In the genomic region with DNA sequence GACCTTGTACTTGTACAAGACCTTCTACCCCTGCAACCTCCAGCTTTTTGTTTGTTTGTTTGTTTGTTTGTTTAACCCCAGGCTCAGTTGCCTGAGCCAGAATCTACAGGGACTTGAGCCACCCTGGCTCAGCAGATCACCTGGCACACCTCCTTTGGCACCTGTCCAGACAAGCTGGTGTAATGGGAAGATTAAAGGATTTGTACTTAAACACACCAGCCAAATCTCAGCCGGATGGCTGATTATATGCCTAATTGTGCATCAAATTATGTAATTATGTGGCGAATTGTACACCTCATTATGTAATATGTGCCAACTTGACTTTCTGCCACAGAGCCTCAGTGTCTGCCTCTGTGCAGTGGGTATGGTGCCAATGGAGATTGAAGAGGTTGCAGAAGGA, we compare ENCODE assay signal across 29 mouse cellular contexts.
A peak's percentile ranks its signal among the peaks of the same experiment; 100 is the strongest.
DNase-seq lines count a peak whose midpoint lies in the region; ATAC-seq and TF ChIP-seq lines count a peak whose summit lies in the region.
"Had no signal": no experiment of that assay in that cellular context is flagged by ENCODE, and none has a peak within 500 bp of the region (broad histone marks: within the 10 kb centered on the region; RNA-seq: fewer than 3 reads in every experiment).

No protein-coding gene starts in this region.

- no peak overlapping the region for H3K4me2 ChIP-seq in forebrain, postnatal 0 days (ENCODE audit: low read depth)
- H3K4me2 ChIP-seq: embryonic facial prominence, embryonic 12.5 days; forebrain, embryonic 13.5 days; heart, embryonic 15.5 days; kidney, embryonic 15.5 days; liver, embryonic 11.5 days; midbrain, embryonic 12.5 days; neural tube, embryonic 12.5 days had no signal

- TF ChIP-seq CTCF in forebrain, postnatal 0 days (IDR thresholded peaks at IDR 0.05; ENCODE audit: low read depth), result no peak
- TF ChIP-seq CTCF in cerebellum, adult 2 months (IDR thresholded peaks at IDR 0.05; ENCODE audit: borderline replicate concordance, insufficient read depth, low read depth, low read length), result no peak

- no peaks in the 10 kb centered on the region for H3K36me3 ChIP-seq in forebrain, postnatal 0 days (ENCODE audit: insufficient read depth)
- no peaks in the 10 kb centered on the region for H3K36me3 ChIP-seq in forebrain, embryonic 10.5 days (replicated peaks)
- H3K36me3 ChIP-seq: embryonic facial prominence, embryonic 12.5 days; G1E; heart, embryonic 15.5 days; kidney, embryonic 15.5 days; midbrain, embryonic 12.5 days; neural tube, embryonic 12.5 days had no signal

- 24% methylated on average over 2 of the region's 2 CpGs for WGBS in forebrain, postnatal 0 days
- WGBS in forebrain, embryonic 10.5 days, result 80% methylated on average over 2 of the region's 2 CpGs
- WGBS in cerebellum, adult 2 months, result 6% methylated on average over 2 of the region's 2 CpGs

- H3K27me3 ChIP-seq in forebrain, postnatal 0 days (ENCODE audit: insufficient read depth, low read length), result no peaks in the 10 kb centered on the region; the same call in 1 of the 2 replicates
- H3K27me3 ChIP-seq in forebrain, embryonic 10.5 days (ENCODE audit: poor library complexity, severe bottlenecking), result no peaks in the 10 kb centered on the region
- H3K27me3 ChIP-seq in cerebellum, adult 2 months (ENCODE audit: control insufficient read depth, insufficient read depth, low read length), result no peaks in the 10 kb centered on the region; the same call in 1 of the 2 replicates
- H3K27me3 ChIP-seq: embryonic facial prominence, embryonic 12.5 days; heart, embryonic 15.5 days; kidney, embryonic 15.5 days; midbrain, embryonic 12.5 days; neural tube, embryonic 12.5 days; Patski had no signal

- H3K4me1 ChIP-seq in forebrain, postnatal 0 days (ENCODE audit: insufficient read depth), result no peaks in the 10 kb centered on the region
- no peaks in the 10 kb centered on the region for H3K4me1 ChIP-seq in forebrain, embryonic 10.5 days
- no peaks in the 10 kb centered on the region for H3K4me1 ChIP-seq in cerebellum, adult 2 months (ENCODE audit: control insufficient read depth, insufficient read depth, low read length)
- H3K4me1 ChIP-seq: embryonic facial prominence, embryonic 12.5 days; forebrain, embryonic 13.5 days; heart, embryonic 15.5 days; kidney, embryonic 15.5 days; midbrain, embryonic 12.5 days; neural tube, embryonic 12.5 days had no signal

- no peak overlapping the region for H3K4me3 ChIP-seq in forebrain, postnatal 0 days (ENCODE audit: low read depth, low read length)
- no peak overlapping the region for H3K4me3 ChIP-seq in forebrain, embryonic 10.5 days
- H3K4me3 ChIP-seq in cerebellum, adult 2 months (replicated peaks; ENCODE audit: insufficient read depth, low read depth, low read length), result no peak overlapping the region
- H3K4me3 ChIP-seq: embryonic facial prominence, embryonic 12.5 days; erythroblast, embryonic 14.5 days; forebrain, embryonic 13.5 days; heart, embryonic 15.5 days; kidney, embryonic 15.5 days; midbrain, embryonic 12.5 days; neural tube, embryonic 12.5 days had no signal

- no peak for ATAC-seq in forebrain, postnatal 0 days
- ATAC-seq: forebrain, embryonic 13.5 days; hindbrain, embryonic 16.5 days; intestine, embryonic 16.5 days; liver, postnatal 0 days; lung, postnatal 0 days; Patski had no signal

- peak; percentile 13 for DNase-seq in forebrain, postnatal 0 days
- no peak for DNase-seq in forebrain, embryonic 10.5 days (ENCODE audit: extremely low spot score, low spot score)
- DNase-seq in left cerebral cortex, postnatal 4 days, result peak; percentile 81
- DNase-seq in left cerebral cortex, adult 8-10 months (ENCODE audit: low spot score in 2 of 2), result no peak
- peak; percentile 33 to 58 for DNase-seq in cerebellum, adult 2 months
- DNase-seq in cerebellum, postnatal 10 days, result peak; percentile 95 to 96
- DNase-seq in gastrocnemius, postnatal 14 days, result no peak
- DNase-seq in frontal cortex, adult 2 months (ENCODE audit: extremely low spot score in 1 of 2, low spot score in 1 of 2), result no peak
- DNase-seq: B cell, adult 2 months; gastrocnemius, postnatal 25 days; heart, postnatal 36 days; layer of hippocampus, adult 9-11 months; liver, postnatal 0 days; right cerebral cortex, postnatal 14 days; thymus, adult 2 months had no signal

- no peak for TF ChIP-seq POLR2A in cerebellum, adult 2 months (IDR thresholded peaks at IDR 0.05; ENCODE audit: borderline replicate concordance, insufficient read depth, low read length)

- H3K9me3 ChIP-seq in forebrain, postnatal 0 days (ENCODE audit: low read length), result 0 out of 2 replicates have a peak, but pooled peaks cover 11% of the 10 kb centered on the region
- H3K9me3 ChIP-seq in forebrain, embryonic 10.5 days, result peaks cover 14% of the 10 kb centered on the region
- H3K9me3 ChIP-seq: heart, embryonic 15.5 days; kidney, embryonic 15.5 days had no signal

- H3K9ac ChIP-seq in forebrain, postnatal 0 days, result no peak overlapping the region
- H3K9ac ChIP-seq: embryonic facial prominence, embryonic 12.5 days; forebrain, embryonic 13.5 days; heart, embryonic 15.5 days; kidney, embryonic 15.5 days; liver, postnatal 0 days; midbrain, embryonic 12.5 days; neural tube, embryonic 12.5 days had no signal

- intact Hi-C loops in left cerebral cortex, postnatal 4 days (cut with DNase I), result no loop called here
- intact Hi-C loops in gastrocnemius, postnatal 14 days (cut with DNase I; ENCODE audit: low total_unique reads), result no loop called here

- H3K27ac ChIP-seq in forebrain, postnatal 0 days (ENCODE audit: low read depth, low read length), result no peak overlapping the region
- H3K27ac ChIP-seq in forebrain, embryonic 10.5 days, result no peak overlapping the region
- H3K27ac ChIP-seq in cerebellum, adult 2 months (ENCODE audit: insufficient read depth, low read length), result no peak overlapping the region
- H3K27ac ChIP-seq: embryonic facial prominence, embryonic 12.5 days; forebrain, embryonic 13.5 days; heart, embryonic 15.5 days; kidney, embryonic 15.5 days; midbrain, embryonic 12.5 days; neural tube, embryonic 12.5 days; stomach, postnatal 0 days had no signal

Comparison
In these comparisons a context has a peak if more than half of its experiments do, and no peak if none do; other contexts are left out.
1. DNase-seq: peak in forebrain, postnatal 0 days (single experiment), left cerebral cortex, postnatal 4 days (single experiment), cerebellum, adult 2 months (2 of 2) and cerebellum, postnatal 10 days (2 of 2); none in forebrain, embryonic 10.5 days (single experiment), left cerebral cortex, adult 8-10 months (0 of 2), gastrocnemius, postnatal 14 days (single experiment) and frontal cortex, adult 2 months (0 of 2).